Mouse (Mus musculus): ENCODE results near the gene Nfib.

DNA sequence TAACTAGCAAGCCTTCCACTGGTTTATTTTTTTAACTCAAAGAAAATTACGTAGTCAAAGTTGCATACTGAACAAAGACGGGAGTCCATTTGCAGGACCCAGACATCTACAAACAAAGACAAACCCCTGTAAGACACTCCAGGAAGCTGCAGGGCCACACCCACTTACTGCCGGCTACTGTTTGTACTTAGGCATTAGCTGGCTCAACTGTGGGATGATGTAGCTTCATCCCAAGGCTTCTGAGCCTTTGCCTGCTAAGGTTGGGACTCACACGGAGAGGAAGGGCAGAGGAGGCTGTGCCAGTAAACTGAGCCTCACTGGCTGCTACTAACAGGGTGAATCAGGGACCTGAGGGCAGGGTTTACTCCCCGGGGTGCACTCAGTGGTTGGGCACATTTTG is 305.0 kb downstream of the Nfib start:
- TF ChIP-seq CTCF (IDR thresholded peaks at IDR 0.05; ENCODE audit: low read depth, low read length) (no peak), POLR2AphosphoS5 (IDR thresholded peaks at IDR 0.05; ENCODE audit: insufficient replicate concordance, low read depth, low read length) (no peak), GATA2 (IDR thresholded peaks at IDR 0.05; ENCODE audit: borderline replicate concordance, low read depth, low read length) (no peak), GATA1 (IDR thresholded peaks at IDR 0.05; ENCODE audit: borderline replicate concordance, low read length) (no peak), TAL1 (conservative IDR thresholded peaks at IDR 0.05; ENCODE audit: low read depth, low read length) (no peak)

All from G1E (cell line).